Mouse (Mus musculus): Measurements from ENCODE around the gene Galnt15. TPM values are rescaled to one million over a fixed set of nuclear protein-coding genes. Genes with fewer than 3 reads are reported as not detected.
A peak's percentile ranks its signal among the peaks of the same experiment; 100 is the strongest.

Gene Galnt15
- not detected in 2 replicates for polyA plus RNA-seq (2011; ENCODE audit: insufficient read depth, insufficient read length, low read depth, missing spikeins)

DNA sequence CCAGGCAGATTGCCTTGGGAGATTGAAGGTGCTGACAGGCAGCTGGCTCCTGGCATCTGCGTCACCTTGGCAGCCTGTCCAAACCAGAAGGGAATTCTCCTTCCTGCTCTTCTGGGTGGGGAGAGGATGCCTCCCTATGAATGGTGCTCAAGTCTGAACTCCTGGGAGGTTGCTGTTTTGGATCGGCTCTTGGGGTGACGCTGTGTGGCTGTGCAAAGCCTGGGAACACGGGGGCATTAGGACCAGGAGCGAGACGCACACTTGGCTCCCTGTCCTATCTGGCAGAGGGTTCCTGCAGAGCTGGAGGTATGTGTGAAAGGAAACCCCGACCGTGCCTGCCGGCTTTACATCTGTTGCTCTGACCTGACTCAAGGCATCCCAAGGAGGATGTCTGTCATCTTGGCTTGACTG lies at the start of gene Galnt15:
Gene Galnt15, plus strand, starts transcription at position 309 of the 411 bp plus-strand sequence.
- Histone ChIP-seq H3K9ac (ENCODE audit: low read depth, poor library complexity, severe bottlenecking) (no peak within 1 kb of the TSS), H3K4me3 (ENCODE audit: low read depth, low read length) (peak within 1 kb of the TSS; percentile 5)

DNA sequence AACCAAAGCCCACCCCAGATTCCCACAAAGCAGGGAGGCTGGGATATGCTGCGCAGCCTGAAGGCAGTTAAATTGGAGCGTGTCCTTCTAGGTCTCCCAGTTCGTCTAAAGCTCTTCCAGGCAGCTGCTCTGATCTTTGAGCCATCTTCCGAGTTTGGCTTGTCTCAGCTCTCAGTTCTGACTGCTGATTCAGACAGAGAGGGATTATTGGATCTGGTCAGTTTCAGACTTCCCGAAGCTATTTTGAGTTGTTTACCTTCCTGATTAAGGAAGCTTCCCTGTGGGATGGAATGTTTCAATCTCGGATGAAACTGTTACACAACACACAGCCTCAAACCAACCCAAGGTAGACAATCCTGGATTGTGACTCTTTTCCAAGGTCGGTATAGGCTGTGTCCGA lies 34.8 kb upstream of the Galnt15 start:
- Histone ChIP-seq H3K4me3 (ENCODE audit: low read depth, low read length) (no peak overlapping the region), H3K36me3 (ENCODE audit: control insufficient read depth, insufficient read depth, low read length, poor library complexity, severe bottlenecking) (no peaks in the 10 kb centered on the region), H3K4me1 (ENCODE audit: control insufficient read depth, insufficient read depth, low read length) (no peaks in the 10 kb centered on the region), H3K9me3 (replicated peaks; ENCODE audit: control insufficient read depth, insufficient read depth, low read length, poor library complexity, severe bottlenecking) (no peaks in the 10 kb centered on the region; the same call in 1 of the 2 replicates), H3K27me3 (ENCODE audit: control insufficient read depth, insufficient read depth, low read length, poor library complexity, severe bottlenecking) (no peaks in the 10 kb centered on the region), H3K9ac (ENCODE audit: low read depth, poor library complexity, severe bottlenecking) (no peak overlapping the region), H3K27ac (ENCODE audit: insufficient read depth, low read length) (no peak overlapping the region)
- no peak for TF ChIP-seq EP300 (IDR thresholded peaks at IDR 0.05; ENCODE audit: insufficient read depth, low read depth, low read length)
- no peak for TF ChIP-seq POLR2A (IDR thresholded peaks at IDR 0.05; ENCODE audit: insufficient read depth, low read length)
- no peak for TF ChIP-seq CTCF (IDR thresholded peaks at IDR 0.05; ENCODE audit: low read depth, low read length)

More for the DNA sequence above, at the start of gene Galnt15:
- no peak within 1 kb of the TSS for H3K27ac ChIP-seq (ENCODE audit: insufficient read depth, low read length)
- TF ChIP-seq EP300 (IDR thresholded peaks at IDR 0.05; ENCODE audit: insufficient read depth, low read depth, low read length): no peak
- TF ChIP-seq POLR2A (IDR thresholded peaks at IDR 0.05; ENCODE audit: insufficient read depth, low read length): no peak
- TF ChIP-seq CTCF (IDR thresholded peaks at IDR 0.05; ENCODE audit: low read depth, low read length): no peak
- H3K4me1 ChIP-seq (ENCODE audit: control insufficient read depth, insufficient read depth, low read length): no peaks in the 10 kb centered on the region
- H3K27me3 ChIP-seq (ENCODE audit: control insufficient read depth, insufficient read depth, low read length, poor library complexity, severe bottlenecking): no peaks in the 10 kb centered on the region
- no peaks in the 10 kb centered on the region for H3K9me3 ChIP-seq (replicated peaks; ENCODE audit: control insufficient read depth, insufficient read depth, low read length, poor library complexity, severe bottlenecking)
- no peaks in the 10 kb centered on the region for H3K36me3 ChIP-seq (ENCODE audit: control insufficient read depth, insufficient read depth, low read length, poor library complexity, severe bottlenecking)

DNA sequence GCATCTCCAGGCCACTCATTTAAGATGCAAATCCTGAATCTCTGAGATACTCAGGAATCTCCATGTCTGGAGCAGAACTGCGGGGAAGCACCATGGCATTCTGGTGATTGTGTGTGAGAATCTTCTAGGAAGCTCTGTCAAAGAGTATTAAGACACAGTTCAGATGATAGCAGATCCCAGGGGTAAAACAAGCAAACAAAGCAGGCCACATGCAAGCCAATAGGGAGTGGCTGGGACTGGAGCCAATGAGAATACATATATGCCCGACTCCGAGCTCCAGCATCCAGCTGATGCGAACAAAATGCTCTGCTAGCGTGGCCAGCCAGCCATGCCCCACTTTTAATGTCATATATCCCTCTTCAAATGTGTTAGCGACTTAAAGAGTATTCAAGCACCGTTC lies 27.8 kb upstream of the Galnt15 start:
- no peaks in the 10 kb centered on the region for H3K4me1 ChIP-seq (ENCODE audit: control insufficient read depth, insufficient read depth, low read length)
- no peak for TF ChIP-seq POLR2A (IDR thresholded peaks at IDR 0.05; ENCODE audit: insufficient read depth, low read length)
- TF ChIP-seq EP300 (IDR thresholded peaks at IDR 0.05; ENCODE audit: insufficient read depth, low read depth, low read length): no peak
- no peak for TF ChIP-seq CTCF (IDR thresholded peaks at IDR 0.05; ENCODE audit: low read depth, low read length)
- H3K27ac ChIP-seq (ENCODE audit: insufficient read depth, low read length): no peak overlapping the region
- no peaks in the 10 kb centered on the region for H3K36me3 ChIP-seq (ENCODE audit: control insufficient read depth, insufficient read depth, low read length, poor library complexity, severe bottlenecking)
- no peaks in the 10 kb centered on the region; the same call in 1 of the 2 replicates for H3K9me3 ChIP-seq (replicated peaks; ENCODE audit: control insufficient read depth, insufficient read depth, low read length, poor library complexity, severe bottlenecking)
- no peak overlapping the region for H3K4me3 ChIP-seq (ENCODE audit: low read depth, low read length)
- no peaks in the 10 kb centered on the region for H3K27me3 ChIP-seq (ENCODE audit: control insufficient read depth, insufficient read depth, low read length, poor library complexity, severe bottlenecking)
- H3K9ac ChIP-seq (ENCODE audit: low read depth, poor library complexity, severe bottlenecking): no peak overlapping the region

DNA sequence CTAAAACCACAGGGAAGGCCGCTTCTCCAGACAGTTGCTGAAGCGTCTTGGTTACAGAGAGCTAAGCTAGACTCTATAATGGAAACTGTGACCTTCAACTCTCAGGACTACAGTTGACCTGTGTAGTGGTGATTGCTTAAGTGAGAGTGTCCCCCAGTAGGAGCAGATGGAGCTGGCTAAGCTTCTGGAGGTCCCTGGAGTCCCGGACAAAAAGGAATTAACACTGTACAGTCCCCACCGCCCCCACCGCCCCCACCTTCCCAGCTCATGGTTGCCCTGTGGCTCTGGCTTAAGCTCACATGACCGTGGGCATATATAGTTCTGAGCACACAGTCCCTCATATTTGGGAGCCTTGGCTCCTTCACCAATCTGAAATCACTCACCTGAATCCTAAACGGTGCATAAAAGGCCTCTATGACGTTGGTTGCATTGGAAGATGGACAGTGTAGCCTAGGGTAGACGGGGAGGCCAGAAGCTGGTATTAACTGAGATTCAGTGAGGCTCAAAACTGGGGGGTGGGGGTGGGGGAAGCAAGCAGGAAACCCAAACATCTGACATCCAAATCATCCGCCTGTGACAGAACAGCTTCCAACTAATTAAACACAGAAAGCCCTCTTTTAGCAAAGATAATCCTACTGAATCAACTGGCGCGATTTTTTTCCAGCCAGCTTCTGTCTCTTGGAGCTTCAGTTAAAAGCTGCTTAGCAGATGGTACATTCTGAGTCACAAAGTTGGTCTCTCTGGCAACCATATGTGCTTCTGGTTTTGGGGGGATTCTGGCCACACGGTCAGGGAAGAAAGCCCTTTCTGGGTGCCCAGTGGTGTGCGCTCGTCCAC lies 26.1 kb upstream of the Galnt15 start:
- no peak for TF ChIP-seq POLR2A (IDR thresholded peaks at IDR 0.05; ENCODE audit: insufficient read depth, low read length)
- no peak for TF ChIP-seq EP300 (IDR thresholded peaks at IDR 0.05; ENCODE audit: insufficient read depth, low read depth, low read length)
- no peak for TF ChIP-seq CTCF (IDR thresholded peaks at IDR 0.05; ENCODE audit: low read depth, low read length)
- Histone ChIP-seq H3K27me3 (ENCODE audit: control insufficient read depth, insufficient read depth, low read length, poor library complexity, severe bottlenecking) (no peaks in the 10 kb centered on the region), H3K27ac (ENCODE audit: insufficient read depth, low read length) (no peak overlapping the region), H3K9me3 (replicated peaks; ENCODE audit: control insufficient read depth, insufficient read depth, low read length, poor library complexity, severe bottlenecking) (no peaks in the 10 kb centered on the region; the same call in 1 of the 2 replicates), H3K4me1 (ENCODE audit: control insufficient read depth, insufficient read depth, low read length) (no peaks in the 10 kb centered on the region), H3K36me3 (ENCODE audit: control insufficient read depth, insufficient read depth, low read length, poor library complexity, severe bottlenecking) (no peaks in the 10 kb centered on the region), H3K9ac (ENCODE audit: low read depth, poor library complexity, severe bottlenecking) (no peak overlapping the region), H3K4me3 (ENCODE audit: low read depth, low read length) (no peak overlapping the region)

DNA sequence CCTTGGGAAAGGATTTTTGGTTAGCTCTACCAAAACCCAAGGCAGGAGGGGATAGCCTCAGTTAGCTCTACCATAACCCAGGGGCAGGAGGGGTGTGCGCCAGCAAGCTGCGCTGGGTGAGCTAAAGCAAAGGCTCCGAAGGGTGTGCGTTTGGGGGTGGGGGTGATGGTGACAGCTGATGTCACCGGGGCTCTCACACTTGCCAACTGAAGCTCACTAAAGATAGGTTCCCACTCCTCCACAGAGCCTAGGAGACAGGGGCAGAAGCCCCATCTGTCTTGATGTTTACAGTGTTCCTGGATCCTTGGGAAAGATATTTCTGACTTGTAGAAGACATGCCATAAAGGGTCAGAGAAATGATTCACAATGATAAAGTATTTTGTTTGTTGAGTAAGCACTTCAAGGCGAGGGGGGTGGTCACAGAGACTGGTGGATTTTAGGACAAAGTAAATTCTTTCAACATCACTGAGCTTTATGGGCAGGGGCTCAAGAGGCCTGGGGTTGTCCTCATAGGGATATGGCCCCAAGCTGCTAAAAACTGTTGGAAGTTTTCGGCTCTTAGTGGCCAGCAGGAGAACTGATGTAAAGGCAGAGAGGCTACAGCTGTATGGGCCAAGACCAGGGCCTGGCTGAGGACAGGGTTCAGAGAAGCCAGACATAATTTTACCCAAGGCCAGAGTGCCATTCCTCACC lies 24.7 kb upstream of the Galnt15 start:
- H3K4me1 ChIP-seq (ENCODE audit: control insufficient read depth, insufficient read depth, low read length): no peaks in the 10 kb centered on the region
- TF ChIP-seq EP300 (IDR thresholded peaks at IDR 0.05; ENCODE audit: insufficient read depth, low read depth, low read length) (no peak), CTCF (IDR thresholded peaks at IDR 0.05; ENCODE audit: low read depth, low read length) (no peak), POLR2A (IDR thresholded peaks at IDR 0.05; ENCODE audit: insufficient read depth, low read length) (no peak)
- H3K9me3 ChIP-seq (replicated peaks; ENCODE audit: control insufficient read depth, insufficient read depth, low read length, poor library complexity, severe bottlenecking): no peaks in the 10 kb centered on the region
- no peak overlapping the region for H3K9ac ChIP-seq (ENCODE audit: low read depth, poor library complexity, severe bottlenecking)
- H3K27me3 ChIP-seq (ENCODE audit: control insufficient read depth, insufficient read depth, low read length, poor library complexity, severe bottlenecking): no peaks in the 10 kb centered on the region
- no peak overlapping the region for H3K27ac ChIP-seq (ENCODE audit: insufficient read depth, low read length)
- H3K36me3 ChIP-seq (ENCODE audit: control insufficient read depth, insufficient read depth, low read length, poor library complexity, severe bottlenecking): no peaks in the 10 kb centered on the region
- no peak overlapping the region for H3K4me3 ChIP-seq (ENCODE audit: low read depth, low read length)
